Mouse (Mus musculus) lung, postnatal 36 days (tissue): Measurements from ENCODE around the gene AI481877.
A peak's percentile ranks its signal among the peaks of the same experiment; 100 is the strongest.

Experiments
- DNase-seq: peaks from one replicate; pipeline ENCODE4 v3.0.0; 2022; ENCODE audit warnings: mixed read lengths

The AI481877 gene

DNA sequence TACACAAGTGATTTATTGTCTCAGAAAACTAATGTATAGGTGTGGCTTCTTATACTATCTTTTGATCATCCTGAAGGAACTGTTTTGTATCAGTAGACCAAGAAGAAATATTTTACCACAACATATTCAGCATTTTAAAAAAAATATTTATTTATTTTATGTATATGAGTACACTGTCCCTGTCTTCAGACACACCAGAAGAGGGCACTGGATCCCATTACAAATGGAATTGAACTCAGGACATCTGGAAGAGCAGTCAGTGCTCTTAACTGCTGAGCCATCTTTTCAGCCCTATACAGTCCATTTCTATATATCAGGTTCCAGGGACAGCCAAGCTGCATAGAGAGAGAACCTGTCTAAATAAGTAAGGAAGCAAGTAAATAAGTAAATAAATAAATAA, 15.2 kb downstream of the AI481877 start:
- no peak for DNase-seq

DNA sequence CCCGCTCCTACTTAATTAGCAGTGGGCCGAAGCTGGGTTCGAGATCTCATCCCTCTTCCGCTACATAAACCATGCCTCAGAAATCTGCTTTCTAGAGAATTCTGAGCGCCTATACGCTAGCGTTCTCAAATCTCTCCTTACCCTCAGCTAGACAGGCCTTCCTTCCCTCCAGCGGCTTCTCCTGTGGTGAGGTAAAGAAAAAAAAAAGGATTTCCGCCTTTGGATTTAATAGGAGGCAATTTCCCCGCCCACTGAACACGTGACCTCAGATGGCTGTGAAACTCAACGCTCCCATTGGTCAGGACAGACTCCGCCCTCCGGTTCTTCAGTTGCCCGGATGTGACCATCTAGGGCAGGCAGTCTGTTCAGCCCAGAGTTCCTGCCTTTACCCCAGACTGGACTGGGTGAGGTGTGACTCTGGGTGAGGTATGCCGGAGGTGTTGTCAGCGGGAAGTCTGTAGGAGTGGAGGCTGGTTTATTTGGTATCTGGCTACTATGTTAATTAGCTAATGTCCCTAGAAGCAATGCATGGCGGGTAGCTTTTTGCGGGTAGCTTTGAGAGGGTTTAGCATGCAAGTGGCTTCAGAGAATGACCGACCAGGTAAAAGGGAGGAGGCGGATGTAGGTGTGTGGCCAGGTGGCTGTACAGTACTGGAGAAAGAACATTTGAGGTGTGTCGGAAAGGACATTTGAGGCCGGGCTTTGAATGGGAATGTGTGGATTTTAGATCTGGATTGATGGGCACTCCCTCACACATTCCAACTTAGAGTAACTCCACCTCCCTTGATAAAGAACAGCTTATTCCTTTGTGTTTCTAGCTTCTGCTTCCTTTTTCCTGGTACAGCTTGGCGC, 20.9 kb downstream of the AI481877 start:
- DNase-seq, result peak; percentile 37

DNA sequence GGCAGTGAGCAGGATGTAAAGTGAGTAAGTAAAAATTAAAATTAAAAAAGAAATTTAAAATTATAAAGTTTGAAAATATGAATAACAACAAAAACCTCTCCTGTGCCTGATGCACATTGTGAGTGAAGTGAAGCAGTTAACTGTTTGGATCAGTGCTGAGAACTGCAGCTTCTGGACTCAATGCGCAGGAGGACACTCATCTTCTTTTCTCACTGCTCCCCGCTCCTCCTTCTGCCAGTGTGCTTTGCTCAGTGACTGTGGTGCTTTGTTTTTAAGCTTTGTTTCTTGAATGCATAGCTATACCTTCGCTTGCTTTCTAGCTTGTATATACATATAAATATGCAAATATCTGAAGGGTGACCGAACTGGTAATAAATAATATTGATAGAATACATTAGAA, 30.1 kb downstream of the AI481877 start:
- no peak for DNase-seq

DNA sequence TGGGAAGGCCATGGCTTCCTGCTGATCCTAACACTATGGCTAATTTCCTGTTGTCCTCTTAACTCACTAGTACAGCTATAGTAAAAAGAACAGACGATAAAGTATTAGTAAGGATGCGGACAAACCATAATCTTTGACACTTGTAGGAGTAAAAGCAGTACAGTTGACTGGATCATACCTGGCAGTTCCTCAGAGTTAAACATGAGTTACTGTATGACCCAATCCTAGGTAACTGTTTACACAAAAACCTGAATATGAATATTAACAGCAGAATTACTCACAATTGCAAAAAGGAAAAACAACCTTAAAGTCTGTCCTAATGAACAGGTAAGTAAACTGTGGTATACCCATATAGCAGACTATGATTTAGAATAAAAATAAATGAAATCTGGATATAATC, 30.9 kb downstream of the AI481877 start:
- DNase-seq, result no peak

DNA sequence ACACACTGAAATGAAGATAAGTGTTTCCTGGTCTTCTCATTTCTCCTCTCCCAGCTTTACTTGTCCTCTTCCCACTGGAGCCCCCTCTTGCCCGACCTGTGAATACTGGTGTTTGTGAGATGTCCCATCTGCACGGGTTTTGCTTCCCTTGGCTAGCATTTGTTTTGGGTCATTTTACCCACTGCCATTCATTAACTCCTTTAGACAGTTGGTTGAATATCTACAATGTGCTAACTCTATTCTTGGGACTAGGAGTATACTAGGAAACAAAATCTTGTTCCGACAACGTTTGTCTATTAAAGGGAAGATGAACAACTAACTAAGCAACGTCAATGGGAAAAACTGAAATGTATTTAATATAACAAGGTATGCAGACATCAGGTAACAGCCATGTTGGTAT, 32.1 kb downstream of the AI481877 start:
- no peak for DNase-seq

DNA sequence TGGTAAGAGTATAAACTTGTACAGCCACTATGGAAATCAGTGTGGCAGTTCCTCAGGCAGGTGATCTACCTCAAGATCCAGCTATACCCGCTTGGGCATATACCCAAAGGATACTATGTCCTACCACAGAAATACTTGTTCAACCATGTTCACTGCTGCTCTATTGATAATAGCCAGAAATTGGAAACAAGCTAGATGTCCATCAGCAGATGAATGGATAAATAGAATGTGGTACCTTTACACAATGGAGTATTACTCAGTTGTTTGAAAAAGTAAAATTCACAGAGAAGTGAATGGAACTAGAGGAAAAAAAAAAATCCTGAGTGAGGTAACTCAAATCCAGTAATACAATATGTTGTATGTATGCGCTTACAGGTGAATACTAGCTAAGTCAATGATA, 34.6 kb downstream of the AI481877 start:
- DNase-seq, result no peak

DNA sequence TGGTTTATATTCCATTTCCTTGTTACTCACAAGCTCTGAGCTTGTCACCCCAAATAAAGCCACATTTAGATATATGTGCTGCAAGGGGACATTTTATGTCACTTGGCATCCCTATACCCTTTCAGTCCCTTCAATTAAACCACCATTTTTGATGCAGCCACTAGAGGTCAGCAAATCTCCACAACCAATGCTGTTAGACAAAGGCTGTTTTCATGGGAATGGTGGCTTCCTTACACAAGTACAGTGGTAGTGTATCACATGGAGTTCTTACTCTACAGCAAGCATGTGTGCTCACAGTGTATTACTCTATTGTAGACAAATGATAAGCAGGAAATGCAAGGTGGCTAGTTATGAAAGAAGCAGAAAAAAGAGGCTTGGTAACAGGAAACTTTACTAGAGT, 42.4 kb downstream of the AI481877 start:
- peak; percentile 93 for DNase-seq

DNA sequence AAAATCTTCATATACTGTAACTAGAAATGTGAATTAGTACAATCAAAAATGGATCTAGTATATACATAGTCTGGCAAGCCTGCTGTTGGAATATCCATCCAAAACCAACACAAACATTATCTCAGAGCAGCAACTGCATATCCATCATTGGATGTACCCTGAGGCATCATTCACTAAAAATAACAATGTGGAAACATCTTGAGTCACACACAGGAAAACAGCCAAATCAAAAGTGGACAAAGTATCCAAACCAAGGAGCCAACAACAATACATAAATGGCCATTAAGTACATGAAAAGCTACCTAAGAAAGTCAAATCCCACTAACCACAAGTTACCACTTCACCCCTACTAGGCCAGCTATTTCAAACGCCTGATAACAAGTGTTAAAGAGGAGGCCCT, 49.4 kb downstream of the AI481877 start:
- no peak for DNase-seq

DNA sequence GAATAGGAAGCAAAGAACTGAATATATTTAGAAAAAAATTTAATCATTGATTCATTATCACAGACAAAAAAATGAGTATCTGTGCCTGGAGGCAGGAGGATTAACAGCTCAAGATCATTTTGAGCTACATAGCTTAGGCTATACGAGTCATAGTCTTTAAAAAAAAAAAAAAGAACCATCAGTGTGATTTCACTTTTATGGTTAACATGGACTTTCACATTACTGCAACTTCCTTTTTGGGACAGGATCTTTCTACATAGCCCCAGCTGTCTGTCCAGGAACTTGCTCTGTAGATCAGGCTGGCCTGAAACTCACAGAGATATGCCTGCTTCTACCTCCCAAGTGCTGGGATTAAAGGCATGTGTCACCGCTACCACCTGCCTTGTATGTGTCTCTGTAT, 55.4 kb downstream of the AI481877 start:
- DNase-seq, result no peak

DNA sequence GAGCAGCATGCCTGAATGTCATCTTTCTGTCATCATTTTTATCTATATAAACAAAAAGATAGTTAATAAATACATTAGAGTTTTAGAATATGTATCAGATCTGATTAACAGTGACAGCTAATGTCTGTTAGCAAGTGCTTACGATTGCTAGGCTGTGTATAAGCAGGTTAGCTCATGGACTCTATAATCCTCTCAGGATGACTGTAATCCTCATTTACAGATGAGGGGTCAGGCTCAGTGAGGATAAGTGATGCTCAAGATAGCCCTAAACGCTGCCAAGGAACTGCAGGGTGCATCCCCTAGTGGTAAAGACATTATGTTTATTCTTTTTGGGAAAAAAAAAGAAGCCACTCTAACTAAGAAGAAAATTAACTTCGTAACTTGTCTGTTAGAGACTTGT, 69.5 kb downstream of the AI481877 start:
- no peak for DNase-seq

DNA sequence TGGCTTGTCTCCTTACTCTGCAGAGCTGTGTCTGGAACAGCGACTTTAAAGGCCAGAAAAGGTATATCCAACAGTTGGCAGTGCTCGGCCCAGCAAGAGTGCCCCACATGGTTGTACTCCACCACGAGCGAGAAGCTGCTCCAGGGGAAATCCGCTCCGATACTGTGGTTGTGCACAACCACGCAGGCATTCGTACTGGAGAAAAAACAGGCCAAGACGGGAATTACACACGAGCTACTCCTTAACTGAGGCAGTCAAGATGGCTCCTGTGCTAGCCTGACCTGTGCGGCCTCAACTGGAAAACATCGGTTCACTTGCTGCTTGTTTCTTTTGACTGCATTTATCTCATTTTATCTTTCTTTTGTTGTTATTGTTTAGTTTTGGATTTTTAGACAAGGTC, 76.3 kb downstream of the AI481877 start:
- no peak for DNase-seq

DNA sequence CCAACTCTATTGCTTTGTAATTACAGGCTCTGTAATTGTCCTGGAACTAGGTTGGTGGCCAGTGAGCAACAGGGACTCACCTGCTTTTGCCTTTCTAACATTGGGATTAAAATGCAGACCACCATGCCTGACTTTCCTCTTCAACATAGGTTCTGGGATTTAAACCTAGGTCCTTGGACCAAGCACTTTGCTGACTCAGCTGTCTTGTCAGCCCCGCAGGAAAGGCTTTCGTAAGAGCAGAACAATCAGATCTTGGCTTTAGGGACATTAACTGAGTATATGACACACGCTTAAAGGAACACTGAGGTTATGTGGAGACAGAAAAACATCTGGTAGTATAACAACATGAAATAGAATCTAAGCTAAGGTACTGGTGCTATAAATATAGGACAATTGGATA, 80.9 kb downstream of the AI481877 start:
- DNase-seq, result no peak

DNA sequence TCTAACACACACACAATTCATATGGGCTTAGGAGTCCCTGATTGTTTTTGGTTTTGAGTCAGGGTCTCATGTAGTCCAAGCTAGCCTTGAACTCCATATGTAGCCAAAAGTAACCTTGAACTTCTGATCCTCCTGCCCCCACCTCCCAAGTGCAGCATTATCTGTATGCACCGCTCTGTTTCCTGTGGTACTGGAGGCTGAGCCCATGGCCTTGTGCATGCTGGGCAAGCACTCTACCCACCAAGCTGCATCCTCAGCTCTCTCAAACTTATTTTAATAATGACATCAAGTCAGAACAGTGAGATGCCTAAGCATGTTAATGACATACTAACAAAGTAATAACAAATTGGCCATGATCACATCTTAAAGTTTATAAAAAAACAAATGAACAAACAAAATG, 87.7 kb downstream of the AI481877 start:
- DNase-seq, result no peak

DNA sequence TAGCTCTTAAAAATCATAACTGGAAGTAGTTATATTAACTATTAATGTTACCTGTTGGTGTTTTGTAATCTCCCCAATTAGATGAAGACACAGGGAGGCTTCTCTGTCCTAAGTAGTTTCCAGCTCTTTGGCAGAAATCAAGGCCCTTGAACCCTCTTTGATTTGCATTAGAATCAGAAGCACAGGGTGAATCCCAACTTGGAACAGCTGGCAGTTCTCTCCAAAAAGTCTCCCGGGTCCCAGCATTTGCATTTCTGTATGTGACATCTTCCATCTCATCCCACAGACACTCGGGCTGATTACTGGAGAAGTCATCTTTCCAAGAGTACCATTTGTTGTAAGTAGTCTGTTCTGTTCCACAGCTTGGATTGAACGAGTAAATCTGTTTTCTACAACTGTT, 91.6 kb downstream of the AI481877 start:
- no peak for DNase-seq

DNA sequence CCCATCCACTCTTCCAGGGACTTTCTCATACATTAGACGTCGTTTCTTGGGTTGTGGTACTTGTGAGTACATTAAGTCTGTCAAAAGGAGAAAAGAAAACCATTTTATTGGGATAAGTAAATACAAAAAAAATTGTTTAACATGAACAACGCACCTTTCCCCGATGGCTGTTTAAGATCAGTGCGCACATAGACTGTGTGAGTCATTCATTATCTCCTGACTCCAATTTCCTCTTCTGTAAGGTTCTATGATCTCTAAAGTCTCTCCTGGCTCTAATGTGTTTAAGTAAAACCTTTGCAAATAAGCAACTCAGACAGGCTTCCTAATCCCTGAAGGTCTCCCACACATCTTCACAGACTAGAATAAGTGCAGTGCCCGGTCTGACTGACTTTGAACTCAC, 94.9 kb downstream of the AI481877 start:
- no peak for DNase-seq

DNA sequence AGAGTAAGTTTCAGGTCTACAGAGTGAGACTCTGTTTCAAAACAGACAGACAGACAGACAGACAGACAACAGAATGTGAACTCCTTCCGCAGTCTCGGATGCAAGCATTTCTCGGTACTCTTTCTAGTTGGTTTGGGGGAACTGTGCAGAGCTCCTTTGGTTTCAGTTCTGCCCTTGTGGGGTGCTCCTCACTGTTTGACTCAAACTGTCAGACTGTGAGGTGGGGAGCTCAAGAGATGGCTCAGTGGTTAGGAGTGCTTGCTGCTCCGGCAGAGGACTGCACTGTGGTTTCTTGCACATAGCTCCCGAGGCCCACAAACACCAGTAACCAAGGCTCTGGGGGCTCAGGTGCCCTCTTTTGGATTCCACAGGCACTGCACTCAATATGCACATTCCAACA, 95.7 kb downstream of the AI481877 start:
- DNase-seq, result peak; percentile 5

DNA sequence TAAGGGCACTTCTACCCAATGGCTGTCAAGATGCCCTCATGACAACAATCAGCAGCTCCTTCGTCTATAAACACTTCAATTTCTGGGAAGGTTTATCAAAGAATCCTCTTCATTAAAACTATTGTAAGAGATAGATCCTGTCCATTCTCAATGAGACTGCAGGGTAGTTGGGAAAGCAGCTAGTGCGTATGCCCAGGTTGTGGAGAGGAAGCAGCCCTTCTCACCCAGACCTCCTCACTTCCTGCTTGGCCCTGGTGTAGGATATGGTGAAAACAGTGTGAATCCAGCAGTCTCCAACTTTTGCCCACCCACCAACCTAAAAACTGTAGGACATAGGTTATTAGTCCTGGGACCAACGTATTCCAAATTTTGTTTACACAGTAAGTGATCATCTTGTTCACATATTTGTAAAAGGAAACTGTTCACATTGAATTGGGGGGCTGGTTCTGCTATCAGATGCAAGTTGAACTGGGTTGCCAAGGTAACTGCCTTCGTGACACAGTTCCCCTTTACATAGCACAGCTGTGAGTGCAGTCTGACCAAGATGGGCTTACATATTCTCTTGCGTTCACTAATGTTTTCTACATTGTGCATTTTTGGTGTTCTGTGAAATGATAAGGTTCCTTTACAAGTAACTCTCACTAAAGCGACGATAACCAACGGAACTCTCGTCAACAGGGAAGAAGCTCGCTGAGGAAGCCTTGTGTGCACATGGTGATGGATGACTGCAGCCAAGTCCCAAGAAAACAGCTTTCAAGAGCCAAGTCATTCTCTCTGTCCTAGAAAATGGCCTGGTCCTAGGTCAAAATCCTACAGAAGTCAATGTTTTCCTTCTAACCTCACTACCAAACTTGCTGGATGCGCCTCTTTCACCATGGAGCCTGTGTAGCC, 98.1 kb downstream of the AI481877 start:
- no peak for DNase-seq

DNA sequence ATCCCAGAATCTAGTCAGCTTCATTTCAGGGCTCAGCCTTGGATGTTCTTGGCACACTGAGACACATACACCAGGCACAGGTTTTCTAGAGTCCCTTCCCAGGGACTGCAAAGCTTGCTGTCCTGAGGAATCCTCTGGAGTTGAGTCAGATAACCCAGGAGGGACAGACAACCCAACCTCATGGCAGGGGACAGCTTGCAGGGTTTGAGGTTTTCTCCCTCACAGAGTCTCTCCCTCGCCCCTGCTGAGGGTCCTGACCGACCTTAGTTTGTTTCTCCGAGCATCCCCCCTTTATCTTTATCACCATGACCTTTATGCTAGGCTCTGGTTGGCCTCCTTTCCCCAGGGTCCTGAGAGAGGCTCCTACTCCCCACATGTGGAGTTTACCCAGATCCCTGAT, 101.3 kb downstream of the AI481877 start:
- DNase-seq, result no peak

DNA sequence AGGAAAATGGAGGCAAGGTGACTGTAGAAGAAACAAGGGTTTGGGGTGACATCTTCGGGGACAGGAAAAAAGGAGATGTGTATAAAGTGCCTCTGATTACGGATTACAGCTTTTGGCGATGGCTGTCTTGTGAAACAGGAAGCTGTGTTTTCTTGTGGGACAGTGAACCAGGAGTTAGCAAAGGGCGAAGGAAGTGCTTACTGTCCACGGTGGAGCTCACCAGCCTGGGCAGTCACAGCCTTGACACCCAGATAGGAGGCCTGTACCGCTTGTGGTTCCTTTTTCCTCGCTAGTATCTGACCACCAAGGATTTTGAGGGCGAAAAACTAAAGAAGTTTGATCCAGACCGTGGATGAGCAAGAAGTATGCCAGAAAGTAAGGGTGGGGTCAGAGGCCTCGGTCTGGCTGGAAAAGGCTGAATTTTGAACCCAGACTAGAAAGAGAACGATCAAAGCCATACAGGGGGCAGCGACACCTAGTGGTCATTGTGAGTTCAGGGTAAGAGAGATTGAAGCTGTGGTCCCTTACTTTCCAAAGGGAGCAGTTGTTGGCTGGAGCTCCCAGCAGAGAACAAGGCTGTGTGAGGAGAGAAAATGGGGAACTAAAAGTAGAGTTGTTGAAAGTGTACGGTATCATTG, 102.2 kb downstream of the AI481877 start:
- peak; percentile 85 for DNase-seq

DNA sequence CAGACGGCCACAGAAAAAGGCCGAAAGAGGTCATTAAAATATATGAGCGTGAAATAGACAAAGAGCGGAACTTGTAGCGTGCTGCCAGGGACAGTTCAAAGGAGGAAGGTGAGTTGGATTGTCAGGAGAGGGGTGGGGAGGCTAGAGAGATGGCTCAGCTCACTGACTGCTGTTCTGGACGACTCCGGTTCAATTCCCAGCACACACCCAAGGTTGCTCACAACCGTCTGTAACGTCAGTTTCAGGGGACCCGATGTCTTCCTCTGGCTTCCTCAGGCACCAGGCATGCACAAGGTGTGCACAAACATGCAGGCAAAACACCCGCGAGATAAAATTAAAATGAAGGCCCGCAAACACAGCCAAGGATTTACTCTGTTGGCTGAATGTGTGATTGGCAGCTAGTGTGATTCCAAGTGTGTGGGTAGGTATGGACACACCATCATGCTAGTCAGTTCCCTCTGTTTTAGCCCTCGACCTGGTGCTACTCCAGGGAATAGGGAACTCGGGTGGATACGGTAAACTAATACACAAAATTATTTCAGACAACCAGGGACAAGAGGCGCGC, 102.9 kb downstream of the AI481877 start:
- DNase-seq, result peak; percentile 9

DNA sequence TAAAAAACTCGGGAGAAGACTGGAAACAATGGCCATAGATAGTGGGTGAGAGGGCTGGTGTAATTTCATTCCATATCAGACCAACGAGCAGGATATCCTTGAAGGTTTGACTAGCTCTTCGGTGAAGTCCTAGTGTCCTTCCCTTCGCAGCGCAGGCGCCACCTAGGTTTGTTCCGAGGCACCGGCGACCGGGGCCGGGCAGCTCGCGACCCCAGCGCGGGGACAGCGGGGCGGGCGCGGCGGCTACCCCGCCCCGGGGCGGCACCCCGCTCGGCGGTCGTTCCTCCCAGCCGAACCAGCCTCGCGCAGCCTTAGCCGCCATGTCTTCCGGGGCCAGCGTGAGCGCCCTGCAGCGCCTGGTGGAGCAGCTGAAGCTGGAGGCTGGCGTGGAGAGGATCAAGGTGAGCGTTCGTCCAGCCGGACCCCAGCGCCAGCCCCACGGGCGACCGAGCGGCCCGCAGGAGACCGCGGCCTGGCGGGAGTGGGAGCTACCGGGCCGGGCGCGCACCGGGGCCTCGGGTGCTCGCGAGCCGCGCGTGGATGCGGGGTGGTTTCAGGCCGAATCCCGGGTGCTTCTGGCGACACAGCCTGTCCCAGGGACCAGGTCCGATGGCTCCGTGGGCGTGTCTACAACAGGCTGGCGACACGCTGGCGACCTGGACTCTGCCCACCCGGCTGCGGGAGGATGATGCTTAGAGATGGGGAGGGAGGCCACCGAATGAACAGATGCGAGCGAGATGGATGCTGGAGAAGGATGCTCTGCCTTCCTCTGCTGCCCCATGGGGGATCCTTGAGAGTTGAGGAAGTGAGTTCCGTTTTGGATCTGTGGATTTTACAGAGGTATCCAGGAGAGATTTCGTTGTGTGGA, 103.6 kb downstream of the AI481877 start, which contains the start of gene Gng10:
TSS of gene Gng10 (plus strand) at position 171 of the 868 bp plus-strand sequence.
- peak; percentile 69 for DNase-seq

DNA sequence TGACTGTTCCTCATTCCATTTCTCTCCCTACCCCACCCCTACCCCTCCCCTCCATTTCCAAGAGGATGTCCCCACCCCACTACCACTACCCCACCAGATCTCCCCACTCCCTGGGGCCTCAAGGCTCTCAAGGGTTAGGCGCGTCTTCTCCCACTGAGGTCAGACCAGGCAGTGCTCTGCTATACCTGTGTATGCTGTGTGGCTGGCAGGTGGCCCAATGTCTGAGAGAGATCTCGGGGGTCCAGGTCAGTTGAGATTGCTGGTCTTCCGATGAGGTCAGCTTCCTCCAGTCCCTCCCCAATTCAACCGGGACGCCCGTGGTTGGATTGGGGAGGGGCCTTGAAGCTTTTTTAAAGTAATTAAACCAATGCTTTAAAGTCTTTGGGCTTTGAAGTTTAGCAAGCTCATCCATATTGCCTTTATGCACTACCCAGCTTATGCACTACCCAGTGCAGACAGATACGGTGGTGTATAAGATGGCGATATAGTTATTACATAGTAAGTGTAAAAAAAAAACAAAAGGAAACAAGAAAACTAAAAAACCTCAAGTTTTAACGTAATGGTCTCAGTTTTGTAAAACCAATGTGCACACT, 104.4 kb downstream of the AI481877 start:
- DNase-seq, result no peak
